Mouse (Mus musculus) liver, embryonic 12.5 days (tissue): ENCODE measurements around the gene Klhl22. TPM values are rescaled to one million over a fixed set of nuclear protein-coding genes. Genes with fewer than 3 reads are reported as not detected.
A peak's percentile ranks its signal among the peaks of the same experiment; 100 is the strongest.

Experiments
- ATAC-seq: fragments of 200-750 bp; cut with Nextera tagmentation; 2 replicates; pipeline ENCODE4 v1.8.0; 2017; ENCODE audit warnings: moderate number of reproducible peaks, mild to moderate bottlenecking, moderate library complexity
- H3K27ac ChIP-seq: fragments of 300-500 bp; sonication (generic); 2 replicates; pipeline ENCODE4 v1.5.1; 2016; ENCODE audit warnings: mild to moderate bottlenecking
- H3K27me3 ChIP-seq: fragments of 300-500 bp; sonication (generic); replicated peaks from 2 replicates; pipeline ENCODE4 v1.6.1; 2016; ENCODE audit warnings: mild to moderate bottlenecking, moderate library complexity
- H3K36me3 ChIP-seq: fragments of 300-500 bp; sonication (generic); 2 replicates; pipeline ENCODE4 v1.6.1; 2016; ENCODE audit warnings: mild to moderate bottlenecking, moderate library complexity
- H3K4me1 ChIP-seq: fragments of 300-500 bp; sonication (generic); 2 replicates; pipeline ENCODE4 v1.6.1; 2016
- H3K4me2 ChIP-seq: fragments of 300-500 bp; sonication (generic); 2 replicates; pipeline ENCODE4 v1.6.1; 2016; ENCODE audit warnings: mild to moderate bottlenecking, moderate library complexity
- H3K4me3 ChIP-seq: fragments of 300-500 bp; sonication (generic); 2 replicates; pipeline ENCODE4 v1.5.1; 2016; ENCODE audit warnings: mild to moderate bottlenecking, moderate library complexity
- H3K9ac ChIP-seq: fragments of 300-500 bp; sonication (generic); 2 replicates; pipeline ENCODE4 v1.6.1; 2016; ENCODE audit warnings: mild to moderate bottlenecking, moderate library complexity
- H3K9me3 ChIP-seq: fragments of 300-500 bp; sonication (generic); replicated peaks from 2 replicates; pipeline ENCODE4 v1.6.1; 2016; ENCODE audit warnings: mild to moderate bottlenecking, moderate library complexity
- WGBS: fragments of 180-500 bp; shearing (Covaris S2); methylation state at CpG from one replicate; pipeline ENCODE4 v1.1.7; 2016; ENCODE audit not compliant: insufficient replicate concordance; 5-methylcytosine and 5-hydroxymethylcytosine counted together
- polyA plus RNA-seq: library from polyadenylated mRNA; unstranded; fragments of >200 nt; fragmentation: Nextera tagmentation; extraction: Ambion mirVana; gene quantifications from 2 replicates; pipeline ENCODE4 v1.2.1, GENCODE M21; 2016

The Klhl22 gene
- polyA plus RNA-seq, 1 experiment from 2014 or later, result 23.5 TPM

- H3K27ac ChIP-seq, result no peak overlapping the region
- no peak overlapping the region for H3K9ac ChIP-seq
- peaks cover 69% of the 10 kb centered on the region for H3K27me3 ChIP-seq
- H3K4me1 ChIP-seq, result peaks cover 10% of the 10 kb centered on the region
- no peak overlapping the region for H3K4me2 ChIP-seq
- WGBS, result 52% methylated on average over 5 of the region's 5 CpGs
- H3K36me3 ChIP-seq, result peaks cover 29% of the 10 kb centered on the region
- no peaks in the 10 kb centered on the region for H3K9me3 ChIP-seq
- ATAC-seq, result 0 out of 2 replicates have a peak, but pooled peaks have one; percentile 27
- no peak overlapping the region for H3K4me3 ChIP-seq
Observed at GRCm38 (mm10) chr16:17795643-17796042, 36.2 kb downstream of the Klhl22 start.

GRCm38 (mm10) chr16:17796519-17796918 is 37.1 kb downstream of the Klhl22 start:
- Histone ChIP-seq H3K27me3 (peaks cover 77% of the 10 kb centered on the region), H3K4me1 (peaks cover 10% of the 10 kb centered on the region), H3K9ac (no peak overlapping the region), H3K4me3 (peak overlapping the region; percentile 52), H3K36me3 (peaks cover 21% of the 10 kb centered on the region), H3K27ac (no peak overlapping the region), H3K4me2 (peak overlapping the region; percentile 60), H3K9me3 (no peaks in the 10 kb centered on the region)
- ATAC-seq, result no peak

GRCm38 (mm10) chr16:17796971-17797811 is 37.8 kb downstream of the Klhl22 start, which contains the start of gene Scarf2:
Scarf2 (plus strand) TSS chr16:17797282.
- H3K27ac ChIP-seq, result peak within 1 kb of the TSS; percentile 36
- no peaks in the 10 kb centered on the region for H3K9me3 ChIP-seq
- peak within 1 kb of the TSS; percentile 52 for H3K4me3 ChIP-seq
- peaks cover 14% of the 10 kb centered on the region for H3K36me3 ChIP-seq
- H3K27me3 ChIP-seq, result peaks cover 84% of the 10 kb centered on the region
- ATAC-seq, result peak; percentile 19; the same call in 1 of the 2 replicates
- WGBS, result 3% methylated on average over 79 of the region's 81 CpGs
- H3K9ac ChIP-seq, result peak within 1 kb of the TSS; percentile 55
- H3K4me2 ChIP-seq, result peak within 1 kb of the TSS; percentile 60
- H3K4me1 ChIP-seq, result peaks cover 10% of the 10 kb centered on the region

GRCm38 (mm10) chr16:17797812-17798311 is 38.4 kb downstream of the Klhl22 start:
- Histone ChIP-seq H3K36me3 (peaks cover 7% of the 10 kb centered on the region; the same call in 1 of the 2 replicates), H3K9ac (peak overlapping the region; percentile 55), H3K4me3 (peak overlapping the region; percentile 52)

GRCm38 (mm10) chr16:17798321-17799180 is 39.1 kb downstream of the Klhl22 start:
- no peaks in the 10 kb centered on the region for H3K9me3 ChIP-seq
- H3K9ac ChIP-seq, result peak overlapping the region; percentile 55; the same call in 1 of the 2 replicates
- WGBS, result 5% methylated on average over 40 of the region's 45 CpGs
- H3K4me1 ChIP-seq, result peaks cover 22% of the 10 kb centered on the region
- peak overlapping the region; percentile 52 for H3K4me3 ChIP-seq
- peak overlapping the region; percentile 36; the same call in 1 of the 2 replicates for H3K27ac ChIP-seq
- H3K27me3 ChIP-seq, result peaks cover 98% of the 10 kb centered on the region
- no peak for ATAC-seq
- H3K4me2 ChIP-seq, result peak overlapping the region; percentile 60
- 0 out of 2 replicates have a peak, but pooled peaks cover under 1% of the 10 kb centered on the region for H3K36me3 ChIP-seq

More at GRCm38 (mm10) chr16:17797812-17798311, 38.4 kb downstream of the Klhl22 start:
- Histone ChIP-seq H3K4me2 (peak overlapping the region; percentile 60), H3K4me1 (peaks cover 15% of the 10 kb centered on the region), H3K27me3 (peaks cover 91% of the 10 kb centered on the region), H3K27ac (peak overlapping the region; percentile 36; the same call in 1 of the 2 replicates), H3K9me3 (no peaks in the 10 kb centered on the region)
- 0 out of 2 replicates have a peak, but pooled peaks have one; percentile 6 for ATAC-seq
- 7% methylated on average over 29 of the region's 29 CpGs for WGBS

- Histone ChIP-seq H3K4me1 (peaks cover 31% of the 10 kb centered on the region), H3K9me3 (no peaks in the 10 kb centered on the region), H3K36me3 (no peaks in the 10 kb centered on the region), H3K4me2 (no peak overlapping the region), H3K9ac (no peak overlapping the region), H3K27ac (no peak overlapping the region), H3K27me3 (peaks cover 100% of the 10 kb centered on the region), H3K4me3 (no peak overlapping the region)
- ATAC-seq, result no peak
Observed at GRCm38 (mm10) chr16:17799584-17799983, 40.2 kb downstream of the Klhl22 start.

GRCm38 (mm10) chr16:17801777-17802455 is 42.5 kb downstream of the Klhl22 start:
- no peak overlapping the region for H3K27ac ChIP-seq
- H3K4me2 ChIP-seq, result no peak overlapping the region
- H3K9ac ChIP-seq, result no peak overlapping the region
- peaks cover 37% of the 10 kb centered on the region for H3K4me1 ChIP-seq
- WGBS, result 9% methylated on average over 7 of the region's 7 CpGs
- no peaks in the 10 kb centered on the region for H3K36me3 ChIP-seq
- no peak overlapping the region for H3K4me3 ChIP-seq
- H3K9me3 ChIP-seq, result no peaks in the 10 kb centered on the region
- ATAC-seq, result no peak
- H3K27me3 ChIP-seq, result peaks cover 100% of the 10 kb centered on the region

- no peak overlapping the region; the same call in 1 of the 2 replicates for H3K9ac ChIP-seq
- no peaks in the 10 kb centered on the region for H3K36me3 ChIP-seq
- no peak for ATAC-seq
- H3K4me2 ChIP-seq, result peak overlapping the region; percentile 57
- H3K4me3 ChIP-seq, result peak overlapping the region; percentile 31
- H3K4me1 ChIP-seq, result peaks cover 37% of the 10 kb centered on the region
- peaks cover 100% of the 10 kb centered on the region for H3K27me3 ChIP-seq
- WGBS, result 16% methylated on average over 18 of the region's 18 CpGs
- no peaks in the 10 kb centered on the region for H3K9me3 ChIP-seq
- H3K27ac ChIP-seq, result no peak overlapping the region
Observed at GRCm38 (mm10) chr16:17802456-17802838, 43.0 kb downstream of the Klhl22 start.

- peaks cover 42% of the 10 kb centered on the region for H3K4me1 ChIP-seq
- H3K36me3 ChIP-seq, result no peaks in the 10 kb centered on the region
- H3K9me3 ChIP-seq, result no peaks in the 10 kb centered on the region
- H3K27me3 ChIP-seq, result peaks cover 100% of the 10 kb centered on the region
- H3K4me2 ChIP-seq, result peak overlapping the region; percentile 57
- WGBS, result 5% methylated on average over 83 of the region's 83 CpGs
- peak overlapping the region; percentile 31 for H3K4me3 ChIP-seq
- H3K9ac ChIP-seq, result no peak overlapping the region; the same call in 1 of the 2 replicates
- H3K27ac ChIP-seq, result no peak overlapping the region
- ATAC-seq, result no peak
Observed at GRCm38 (mm10) chr16:17802839-17803674, 43.6 kb downstream of the Klhl22 start.

- Histone ChIP-seq H3K4me2 (peak overlapping the region; percentile 65), H3K9ac (no peak overlapping the region), H3K27ac (no peak overlapping the region), H3K4me3 (peak overlapping the region; percentile 42), H3K4me1 (peaks cover 42% of the 10 kb centered on the region), H3K9me3 (no peaks in the 10 kb centered on the region), H3K27me3 (peaks cover 99% of the 10 kb centered on the region), H3K36me3 (no peaks in the 10 kb centered on the region)
- WGBS, result 13% methylated on average over 33 of the region's 33 CpGs
- ATAC-seq, result no peak; the same call in 1 of the 2 replicates
Observed at GRCm38 (mm10) chr16:17803675-17804448, 44.4 kb downstream of the Klhl22 start.
